Mouse (Mus musculus) layer of hippocampus, adult 11-12 months (tissue): Measurements from ENCODE around the gene Tbkbp1.
A peak's percentile ranks its signal among the peaks of the same experiment; 100 is the strongest.

Source experiments
- DNase-seq: peaks from one replicate; pipeline ENCODE4 v3.0.0; 2022; ENCODE audit warnings: low spot score

Tbkbp1 gene

GRCm38 (mm10) chr11:97152662-97153287 is 1.5 kb upstream of the Tbkbp1 start:
- no peak for DNase-seq

- DNase-seq: no peak
Observed at GRCm38 (mm10) chr11:97152023-97152426, 730 bp upstream of the Tbkbp1 start.

- DNase-seq: peak; percentile 74
Observed at GRCm38 (mm10) chr11:97150411-97151330, 624 bp downstream of the Tbkbp1 start.

- peak; percentile 65 for DNase-seq
Observed at GRCm38 (mm10) chr11:97149995-97150410, 1.3 kb downstream of the Tbkbp1 start.

- DNase-seq: no peak
Observed at GRCm38 (mm10) chr11:97149026-97149425, 2.3 kb downstream of the Tbkbp1 start.

- no peak for DNase-seq
Observed at GRCm38 (mm10) chr11:97148591-97148990, 2.7 kb downstream of the Tbkbp1 start.

- DNase-seq: no peak
Observed at GRCm38 (mm10) chr11:97147333-97147732, 4.0 kb downstream of the Tbkbp1 start.

- peak; percentile 84 for DNase-seq
Observed at GRCm38 (mm10) chr11:97146724-97147123, 4.6 kb downstream of the Tbkbp1 start.

GRCm38 (mm10) chr11:97145951-97146350 is 5.3 kb downstream of the Tbkbp1 start:
- no peak for DNase-seq

- no peak for DNase-seq
Observed at GRCm38 (mm10) chr11:97145320-97145719, 6.0 kb downstream of the Tbkbp1 start.

GRCm38 (mm10) chr11:97143196-97143900 is 7.9 kb downstream of the Tbkbp1 start:
- no peak for DNase-seq

- no peak for DNase-seq
Observed at GRCm38 (mm10) chr11:97142159-97142608, 9.1 kb downstream of the Tbkbp1 start.

- DNase-seq: no peak
Observed at GRCm38 (mm10) chr11:97140811-97141210, 10.5 kb downstream of the Tbkbp1 start.

GRCm38 (mm10) chr11:97139256-97139655 is 12.0 kb downstream of the Tbkbp1 start:
- DNase-seq: no peak

- DNase-seq: no peak
Observed at GRCm38 (mm10) chr11:97138554-97139226, 12.6 kb downstream of the Tbkbp1 start.

- DNase-seq: no peak
Observed at GRCm38 (mm10) chr11:97133270-97133669, 18.0 kb downstream of the Tbkbp1 start.

GRCm38 (mm10) chr11:97132185-97132584 is 19.1 kb downstream of the Tbkbp1 start:
- DNase-seq: no peak

GRCm38 (mm10) chr11:97131683-97132082 is 19.6 kb downstream of the Tbkbp1 start:
- no peak for DNase-seq

- DNase-seq: no peak
Observed at GRCm38 (mm10) chr11:97130318-97130717, 21.0 kb downstream of the Tbkbp1 start.

- DNase-seq: no peak
Observed at GRCm38 (mm10) chr11:97128956-97129355, 22.3 kb downstream of the Tbkbp1 start.

GRCm38 (mm10) chr11:97127470-97128223 is 23.6 kb downstream of the Tbkbp1 start:
- DNase-seq: no peak
